Mouse (Mus musculus) layer of hippocampus, adult 2 months (tissue): ENCODE results near the gene Tcl1b5. TPM values are rescaled to one million over a fixed set of nuclear protein-coding genes. Genes with fewer than 3 reads are reported as not detected.

Experiments
- DNase-seq, 2 experiments: peaks; one replicate each; pipeline ENCODE4 v3.0.0; 2022; ENCODE audit warnings: low spot score in 2 of 2
- H3K27ac ChIP-seq: fragments of 200-600 bp; 2 replicates; pipeline ENCODE4 v1.8.1; 2022
- H3K4me3 ChIP-seq: fragments of 200-600 bp; 2 replicates; pipeline ENCODE4 v1.8.1; 2022; ENCODE audit warnings: mild to moderate bottlenecking
- CTCF ChIP-seq: fragments of 200-600 bp; conservative IDR thresholded peaks from 2 replicates; pipeline ENCODE4 v1.8.1; 2022; ENCODE audit warnings: antibody characterized with exemption, mild to moderate bottlenecking, moderate library complexity
- total RNA-seq, 2 experiments: library from RNA; stranded (reverse); gene quantifications; 2 replicates each; pipeline ENCODE4 v1.2.3; 2021

Tcl1b5 gene
- total RNA-seq, 2 experiments from 2014 or later: not detected

- Histone ChIP-seq H3K27ac (no peak overlapping the region), H3K4me3 (no peak overlapping the region)
- no peak for DNase-seq
- no peak for TF ChIP-seq CTCF
Measured at GRCm38 (mm10) chr12:105224621-105225320, 48.6 kb downstream of the Tcl1b5 start.

Other genes with a start within 250 kb of the Tcl1b5 start
- gene Syne3, start 166.5 kb upstream of the Tcl1b5 start, total RNA-seq: 1 to 10 TPM; 1.7 to 1.8 TPM
- gene Glrx5, start 143.7 kb upstream of the Tcl1b5 start, total RNA-seq: 10 to 100 TPM; 43.9 to 47.0 TPM
- not detected for gene Tcl1b2, start 30.3 kb upstream of the Tcl1b5 start, total RNA-seq
- not detected for gene Tcl1b1, start 16.7 kb upstream of the Tcl1b5 start, total RNA-seq
- not detected for gene Tcl1b3, start 14.7 kb downstream of the Tcl1b5 start, total RNA-seq
- gene Tcl1b4, start 25.6 kb downstream of the Tcl1b5 start, total RNA-seq: not detected
- gene Tcl1, start 46.4 kb downstream of the Tcl1b5 start, total RNA-seq: not detected
- gene Tunar, start 157.5 kb downstream of the Tcl1b5 start, total RNA-seq: 10 to 100 TPM; 16.6 to 17.3 TPM